Comparison of ENCODE assay signal across 16 mouse cellular contexts in genomic region chr9:48197458-48197884, GRCm38 (mm10). TPM values are rescaled to one million over a fixed set of nuclear protein-coding genes. Genes with fewer than 3 reads are reported as not detected.
DNase-seq lines count a peak whose midpoint lies in the region; ATAC-seq and TF ChIP-seq lines count a peak whose summit lies in the region.
"Had no signal": no experiment of that assay in that cellular context is flagged by ENCODE, and none has a peak within 500 bp of the region (broad histone marks: within the 10 kb centered on the region; RNA-seq: fewer than 3 reads in every experiment).

No protein-coding gene starts in this region.

- no peak overlapping the region for H3K27ac ChIP-seq in lung, embryonic 14.5 days (ENCODE audit: low read depth)
- no peak overlapping the region for H3K27ac ChIP-seq in hindbrain, embryonic 16.5 days (ENCODE audit: low read depth, low read length)
- no peak overlapping the region for H3K27ac ChIP-seq in stomach, embryonic 14.5 days (ENCODE audit: low read length)
- no peak overlapping the region for H3K27ac ChIP-seq in cerebellum, adult 2 months (ENCODE audit: insufficient read depth, low read length)
- H3K27ac ChIP-seq: embryonic facial prominence, embryonic 12.5 days; limb, embryonic 12.5 days had no signal

- peak; percentile 70 for ATAC-seq in lung, embryonic 14.5 days (ENCODE audit: insufficient read depth)
- no peak for ATAC-seq in hindbrain, embryonic 16.5 days
- ATAC-seq in stomach, embryonic 14.5 days (ENCODE audit: insufficient number of reproducible peaks, insufficient read depth, low FRiP score, low read depth), result peak; percentile 63; the same call in 1 of the 2 replicates
- ATAC-seq: liver, postnatal 0 days had no signal

- no peak overlapping the region for H3K4me3 ChIP-seq in lung, embryonic 14.5 days (ENCODE audit: low read depth, low read length)
- H3K4me3 ChIP-seq in hindbrain, embryonic 16.5 days (ENCODE audit: low read length), result no peak overlapping the region
- H3K4me3 ChIP-seq in stomach, embryonic 14.5 days (ENCODE audit: low read depth, low read length), result no peak overlapping the region
- H3K4me3 ChIP-seq in cerebellum, adult 2 months (replicated peaks; ENCODE audit: insufficient read depth, low read depth, low read length), result no peak overlapping the region
- H3K4me3 ChIP-seq: embryonic facial prominence, embryonic 12.5 days; heart, embryonic 12.5 days; limb, embryonic 12.5 days had no signal

- no peak for TF ChIP-seq POLR2A in cerebellum, adult 2 months (IDR thresholded peaks at IDR 0.05; ENCODE audit: borderline replicate concordance, insufficient read depth, low read length)

- H3K36me3 ChIP-seq in lung, embryonic 14.5 days (ENCODE audit: insufficient read depth), result no peaks in the 10 kb centered on the region
- H3K36me3 ChIP-seq in hindbrain, embryonic 16.5 days (ENCODE audit: control insufficient read depth, insufficient read depth, low read length), result no peaks in the 10 kb centered on the region
- no peaks in the 10 kb centered on the region for H3K36me3 ChIP-seq in stomach, embryonic 14.5 days (ENCODE audit: control insufficient read depth, insufficient read depth, low read length)
- H3K36me3 ChIP-seq: heart, embryonic 12.5 days had no signal

- peak; percentile 53 for DNase-seq in lung, embryonic 14.5 days
- DNase-seq in lung, postnatal 4 days, result no peak
- DNase-seq in ZHBTc4 (ENCODE audit: low read depth, low spot score), result peak; percentile 56
- DNase-seq in cerebellum, adult 2 months, result no peak
- DNase-seq in thymus, postnatal 36 days, result no peak
- DNase-seq: adrenal gland, adult 8-10 months; cerebellum, postnatal 25 days; gastrocnemius, postnatal 36 days; kidney, adult 2 months; liver, postnatal 0 days; spleen, adult 18-20 months had no signal

- H3K27me3 ChIP-seq in lung, embryonic 14.5 days (ENCODE audit: insufficient read depth, low read length), result no peaks in the 10 kb centered on the region
- H3K27me3 ChIP-seq in hindbrain, embryonic 16.5 days (replicated peaks; ENCODE audit: control insufficient read depth, insufficient read depth, low read length), result no peaks in the 10 kb centered on the region
- no peaks in the 10 kb centered on the region for H3K27me3 ChIP-seq in stomach, embryonic 14.5 days (ENCODE audit: control insufficient read depth, insufficient read depth, low read length)
- H3K27me3 ChIP-seq in cerebellum, adult 2 months (ENCODE audit: control insufficient read depth, insufficient read depth, low read length), result no peaks in the 10 kb centered on the region
- H3K27me3 ChIP-seq: embryonic facial prominence, embryonic 12.5 days; heart, embryonic 12.5 days; limb, embryonic 12.5 days had no signal

- no peak for TF ChIP-seq CTCF in lung, embryonic 14.5 days (IDR thresholded peaks at IDR 0.05; ENCODE audit: low read depth)
- TF ChIP-seq CTCF in cerebellum, adult 2 months (IDR thresholded peaks at IDR 0.05; ENCODE audit: borderline replicate concordance, insufficient read depth, low read depth, low read length), result no peak

- 49% methylated on average over 12 of the region's 12 CpGs for WGBS in lung, embryonic 14.5 days
- WGBS in hindbrain, embryonic 16.5 days, result 23% methylated on average over 12 of the region's 12 CpGs
- WGBS in stomach, embryonic 14.5 days, result 50% methylated on average over 12 of the region's 12 CpGs
- WGBS in cerebellum, adult 2 months, result 56% methylated on average over 12 of the region's 12 CpGs

- no peaks in the 10 kb centered on the region for H3K4me1 ChIP-seq in lung, embryonic 14.5 days (ENCODE audit: insufficient read depth)
- H3K4me1 ChIP-seq in hindbrain, embryonic 16.5 days (ENCODE audit: control insufficient read depth, insufficient read depth, low read depth, low read length), result no peaks in the 10 kb centered on the region
- no peaks in the 10 kb centered on the region for H3K4me1 ChIP-seq in stomach, embryonic 14.5 days (ENCODE audit: control insufficient read depth, insufficient read depth, low read length)
- H3K4me1 ChIP-seq in cerebellum, adult 2 months (ENCODE audit: control insufficient read depth, insufficient read depth, low read length), result no peaks in the 10 kb centered on the region
- H3K4me1 ChIP-seq: heart, embryonic 12.5 days; limb, embryonic 12.5 days had no signal

- peak overlapping the region; percentile 18; the same call in 1 of the 2 replicates for H3K4me2 ChIP-seq in lung, embryonic 14.5 days
- H3K4me2 ChIP-seq in hindbrain, embryonic 16.5 days (ENCODE audit: low read length), result peak overlapping the region; percentile 11; the same call in 1 of the 2 replicates
- no peak overlapping the region for H3K4me2 ChIP-seq in stomach, embryonic 14.5 days (replicated peaks; ENCODE audit: low read depth, low read length)
- H3K4me2 ChIP-seq: embryonic facial prominence, embryonic 12.5 days; heart, embryonic 12.5 days; limb, embryonic 12.5 days had no signal

- H3K9ac ChIP-seq in lung, embryonic 14.5 days, result no peak overlapping the region
- no peak overlapping the region for H3K9ac ChIP-seq in hindbrain, embryonic 16.5 days (ENCODE audit: low read depth, low read length)
- no peak overlapping the region for H3K9ac ChIP-seq in stomach, embryonic 14.5 days (replicated peaks; ENCODE audit: low read depth, low read length)
- H3K9ac ChIP-seq: embryonic facial prominence, embryonic 12.5 days; heart, embryonic 12.5 days; limb, embryonic 12.5 days; liver, postnatal 0 days had no signal

- H3K9me3 ChIP-seq in lung, embryonic 14.5 days (ENCODE audit: low read depth, low read length), result no peaks in the 10 kb centered on the region
- H3K9me3 ChIP-seq in hindbrain, embryonic 16.5 days (ENCODE audit: control insufficient read depth, low read length), result no peaks in the 10 kb centered on the region
- no peaks in the 10 kb centered on the region for H3K9me3 ChIP-seq in stomach, embryonic 14.5 days (ENCODE audit: control insufficient read depth, low read depth, low read length)
- H3K9me3 ChIP-seq: embryonic facial prominence, embryonic 12.5 days; heart, embryonic 12.5 days; limb, embryonic 12.5 days had no signal

RNA-seq across cellular contexts. Expression of gene Nxpe4, which starts 35.6 kb away (rescaled TPM):
- 6.2 and 6.9 TPM in 2 replicates for polyA plus RNA-seq in lung, embryonic 14.5 days (2014; fragmentation: Nextera tagmentation; extraction: Ambion mirVana)
- polyA plus RNA-seq in hindbrain, embryonic 16.5 days (2015; fragmentation: Nextera tagmentation; extraction: Ambion mirVana), result 9.3 and 10.1 TPM in 2 replicates
- polyA plus RNA-seq in stomach, embryonic 14.5 days (2014; fragmentation: Nextera tagmentation; extraction: Ambion mirVana), result 7.3 and 8.3 TPM in 2 replicates
- 7.6 TPM in 2 replicates for polyA plus RNA-seq in cerebellum, adult 2 months (2012; rRNA removed)

Comparison
In these comparisons a context has a peak if more than half of its experiments do, and no peak if none do; other contexts are left out.
1. DNase-seq: peak in lung, embryonic 14.5 days (single experiment) and ZHBTc4 (single experiment); none in lung, postnatal 4 days (0 of 2), cerebellum, adult 2 months (0 of 2) and thymus, postnatal 36 days (0 of 2).